Mouse (Mus musculus) right cerebral cortex, postnatal 25 days (tissue): Measurements from ENCODE around the gene Msmo1.

Experiments
- DNase-seq: peaks from one replicate; pipeline ENCODE4 v3.0.0; 2022

The Msmo1 gene

DNA sequence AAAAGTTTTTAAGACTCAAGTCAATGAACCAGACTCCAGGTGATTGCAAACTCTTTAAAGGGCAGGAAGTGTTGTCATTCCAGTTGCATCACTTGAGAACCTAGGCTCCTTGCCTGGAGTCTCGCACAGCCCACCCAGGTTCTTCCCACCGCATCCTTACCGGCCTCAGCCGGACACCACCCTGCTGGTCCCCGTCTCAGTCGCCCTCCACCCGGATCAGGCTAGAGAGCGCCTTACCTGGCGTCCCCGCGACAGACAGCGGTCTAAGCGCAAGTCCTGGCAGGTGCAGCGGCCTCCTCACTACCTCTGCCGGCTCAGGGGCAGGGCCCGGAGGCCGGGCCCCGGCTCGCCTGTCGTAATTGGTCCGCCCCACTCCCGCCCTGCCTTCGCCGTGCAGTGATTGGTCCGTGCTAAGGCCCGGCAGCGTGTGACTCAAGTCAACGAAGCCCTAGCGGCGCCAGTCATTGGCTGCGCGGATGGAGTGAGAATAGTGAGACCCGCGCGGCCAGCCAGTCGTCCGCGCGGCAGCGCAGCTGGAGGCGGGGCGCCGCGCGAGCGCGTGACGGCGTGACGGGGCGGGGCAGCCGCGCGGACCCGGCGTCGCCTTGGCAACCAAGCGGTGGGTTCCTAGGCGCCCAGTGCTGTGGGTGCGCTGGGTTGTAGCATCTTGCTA is at the start of gene Msmo1:
TSS of gene Msmo1 (minus strand) at position 522 of the 673 bp plus-strand sequence.
- DNase-seq: peak; percentile 99

DNA sequence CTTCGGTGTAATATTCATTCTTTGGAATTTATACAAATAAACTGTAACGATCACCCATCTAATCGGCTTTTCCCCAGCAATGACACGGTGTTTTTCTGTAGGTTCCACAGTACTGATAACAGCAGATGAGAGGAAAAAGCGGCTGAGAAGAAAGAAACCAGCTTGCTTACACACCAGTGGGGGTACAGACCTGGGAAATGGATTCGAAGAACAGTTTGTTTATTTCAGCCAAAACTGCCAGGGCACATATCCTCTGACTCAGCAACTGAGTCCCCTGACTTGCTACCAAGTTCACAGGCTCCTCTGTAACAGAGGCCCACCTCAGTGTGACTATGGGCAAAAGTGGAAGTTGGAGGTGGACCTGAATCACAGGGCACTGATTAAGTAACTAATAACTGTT is 48.4 kb upstream of the Msmo1 start:
- DNase-seq: no peak

DNA sequence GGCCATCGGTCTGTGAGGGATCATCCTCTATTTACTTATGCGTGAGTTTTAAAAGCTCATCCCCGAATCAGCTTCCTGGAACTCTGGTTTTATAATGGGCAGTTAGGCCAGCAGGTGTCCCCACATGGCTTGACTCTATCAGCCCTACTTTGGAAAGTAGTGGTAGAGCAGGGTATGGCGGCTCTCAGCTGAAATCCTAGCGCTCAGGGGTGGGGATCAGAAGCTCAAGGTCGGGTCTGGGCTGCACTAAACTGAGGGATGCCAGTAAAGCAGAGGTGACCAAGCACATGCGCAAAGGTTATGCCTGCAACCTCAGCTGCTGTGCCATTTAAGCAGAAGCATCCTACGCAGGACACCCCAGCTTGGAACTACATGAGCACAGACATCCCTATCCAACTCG is 44.3 kb upstream of the Msmo1 start:
- no peak for DNase-seq

DNA sequence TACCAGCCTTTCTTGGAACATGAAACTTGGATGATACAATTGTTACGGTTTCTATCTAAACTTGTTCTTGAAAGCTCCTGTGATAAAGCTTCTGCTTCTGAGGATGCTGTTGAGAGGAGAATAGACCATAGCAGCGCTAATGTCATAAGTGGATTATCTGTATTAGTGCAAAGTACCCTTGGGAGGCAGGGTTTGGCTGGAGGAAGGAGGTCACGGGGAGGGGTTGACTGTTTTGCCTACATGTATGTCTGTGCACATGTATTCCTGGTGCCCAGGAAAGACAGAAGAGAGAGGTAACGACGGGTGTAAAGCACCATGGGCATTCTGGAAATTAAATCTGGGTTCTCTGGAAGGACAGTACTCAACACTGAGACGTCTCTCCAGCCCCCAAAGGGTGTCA is 40.5 kb upstream of the Msmo1 start:
- DNase-seq: no peak

DNA sequence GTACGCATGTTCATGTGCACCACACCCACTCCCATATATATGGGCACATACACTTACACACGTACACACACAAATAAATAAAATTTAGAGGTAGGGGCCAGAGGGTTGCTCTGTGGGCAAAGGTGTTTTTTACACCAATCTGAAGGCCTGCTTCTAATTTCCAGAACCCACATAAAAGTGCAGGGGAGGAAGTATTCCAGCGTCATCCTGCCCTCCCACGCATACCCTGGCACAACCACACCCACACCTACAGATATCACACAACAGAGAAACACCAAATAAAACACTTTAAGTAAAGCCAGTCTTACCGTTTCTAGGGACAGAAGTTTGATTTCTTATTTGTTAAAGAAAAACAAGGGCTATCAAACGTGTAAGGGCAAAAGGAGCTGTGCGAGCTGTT is 37.2 kb upstream of the Msmo1 start:
- no peak for DNase-seq

DNA sequence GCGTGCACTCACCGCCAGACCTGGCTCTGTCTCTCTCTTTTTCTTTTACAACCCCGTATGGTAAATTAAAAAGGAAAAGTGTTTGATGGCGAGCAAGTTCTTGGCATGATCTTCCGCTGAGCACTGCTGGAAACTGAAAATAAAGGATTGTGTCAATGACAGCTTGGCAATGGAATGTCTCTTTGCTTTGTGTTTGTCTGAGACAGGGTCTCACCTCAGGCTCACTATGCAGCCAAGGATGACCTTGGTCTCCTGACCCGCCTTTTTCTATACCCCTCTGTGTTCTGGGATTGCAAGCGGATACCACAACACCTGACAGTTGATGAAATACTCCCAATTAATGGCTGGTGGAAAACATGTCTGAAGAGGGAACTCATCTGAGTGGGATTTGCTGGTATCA is 36.0 kb upstream of the Msmo1 start:
- DNase-seq: no peak

DNA sequence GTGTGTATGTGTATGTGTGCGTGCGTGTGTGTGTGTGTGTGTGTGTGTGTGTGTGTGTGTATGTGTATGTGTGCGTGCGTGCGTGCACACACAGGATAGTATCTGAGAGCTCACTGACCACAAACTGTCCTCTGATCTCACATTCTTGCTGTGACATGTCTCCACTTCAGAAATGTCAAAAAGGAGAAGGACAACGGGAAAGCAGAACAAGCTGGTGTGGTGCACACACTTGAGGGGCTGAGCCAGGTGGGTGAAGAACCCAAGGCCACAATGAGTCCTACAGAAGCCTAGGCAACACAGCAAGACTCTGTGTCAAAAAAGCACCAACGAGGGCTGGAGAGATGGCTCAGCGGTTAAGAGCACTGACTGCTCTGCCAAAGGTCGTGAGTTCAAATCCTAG is 35.1 kb upstream of the Msmo1 start:
- DNase-seq: no peak

DNA sequence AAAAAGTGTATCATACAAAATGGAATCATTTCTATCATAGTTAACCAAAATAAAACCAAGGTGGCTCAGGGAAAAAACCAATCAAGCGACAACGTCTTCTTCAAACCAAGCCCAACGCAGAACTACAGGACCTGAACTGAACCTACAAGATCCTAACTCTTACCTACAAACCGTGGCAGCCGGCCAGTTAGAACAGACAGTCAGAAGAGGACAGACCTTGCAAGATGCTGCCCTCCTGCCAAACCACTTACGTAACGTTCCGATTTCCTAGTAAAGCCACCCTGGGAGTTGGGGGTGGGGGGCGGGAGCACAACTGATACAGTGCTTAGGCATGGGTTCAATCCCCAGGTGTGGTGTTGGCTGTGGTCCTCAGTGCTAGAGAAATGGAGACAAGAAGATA is 33.5 kb upstream of the Msmo1 start:
- DNase-seq: no peak

DNA sequence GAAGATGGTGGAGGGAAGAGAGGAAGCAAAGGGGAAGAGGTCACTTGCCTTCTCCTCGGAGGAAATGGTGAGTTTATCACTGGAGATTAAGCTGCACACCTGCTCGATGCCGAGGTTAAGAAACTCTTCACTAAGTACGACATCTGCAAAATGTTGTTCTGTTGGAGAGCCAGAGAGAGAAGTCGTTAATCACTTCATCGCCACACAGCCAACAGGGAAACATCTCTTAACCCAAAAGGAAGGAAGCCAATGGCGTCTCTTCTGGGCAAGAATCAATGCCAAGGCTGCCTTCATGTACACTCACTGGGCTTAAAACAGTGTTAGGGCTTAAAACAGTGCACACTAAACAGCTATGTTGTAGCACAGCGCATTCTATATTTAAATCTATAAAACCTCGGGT is 30.5 kb upstream of the Msmo1 start:
- no peak for DNase-seq

DNA sequence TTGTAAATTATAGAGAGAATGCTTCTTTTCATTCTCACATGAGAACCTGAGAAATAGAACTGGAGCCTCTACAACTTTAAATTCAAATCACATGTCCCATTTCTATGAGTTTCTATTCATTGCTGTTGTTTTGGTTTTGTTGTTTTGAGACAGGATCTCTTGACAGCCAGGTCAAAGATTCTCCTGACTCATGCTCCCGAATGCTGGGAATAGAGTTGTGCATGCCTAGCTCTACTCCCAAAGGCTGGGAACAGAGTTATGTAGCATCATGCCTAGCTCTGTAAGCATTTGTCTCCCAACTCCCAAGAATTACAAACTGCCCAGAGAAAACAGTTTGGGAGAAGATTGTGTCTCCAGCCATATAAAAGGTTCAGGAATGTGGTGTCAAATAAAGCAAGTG is 29.2 kb upstream of the Msmo1 start:
- DNase-seq: no peak

DNA sequence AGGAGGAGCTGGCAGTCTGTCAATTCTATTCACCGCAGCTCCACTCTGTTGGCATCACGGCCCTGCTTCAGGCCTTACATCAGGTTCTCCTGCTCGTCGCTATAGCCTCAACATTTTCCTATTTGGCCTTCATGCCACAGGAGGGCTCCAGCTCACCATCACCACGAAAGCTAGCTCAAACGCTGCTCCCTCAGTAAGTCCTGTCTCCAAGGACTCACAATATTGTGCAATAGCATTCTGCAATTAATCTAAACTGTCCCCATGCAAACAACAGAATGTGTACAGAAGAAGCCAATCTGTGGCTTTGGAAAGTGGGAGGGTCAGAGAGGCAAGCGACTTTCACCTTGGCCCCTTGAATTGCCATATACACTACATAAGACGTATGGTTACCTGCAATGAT is 27.8 kb upstream of the Msmo1 start:
- DNase-seq: peak; percentile 26

DNA sequence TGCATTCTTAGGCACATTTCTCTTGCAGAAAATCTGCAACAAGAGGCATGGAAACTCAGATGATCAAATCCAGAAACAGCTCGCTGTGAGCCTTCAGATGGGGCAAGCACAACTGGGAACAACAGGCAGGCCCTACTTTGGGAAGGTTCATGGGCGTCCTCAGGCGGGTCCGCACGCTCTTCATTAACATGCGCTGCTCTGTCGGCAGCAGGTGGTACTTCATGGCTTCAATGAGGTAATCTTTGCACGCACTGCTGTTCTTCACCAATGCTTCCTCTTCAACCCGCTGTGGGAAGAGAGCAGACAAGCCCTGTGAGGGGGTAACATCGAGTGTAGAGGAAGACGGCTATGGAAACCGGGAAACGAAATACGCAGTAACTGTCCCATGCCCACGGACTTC is 24.4 kb upstream of the Msmo1 start:
- no peak for DNase-seq

DNA sequence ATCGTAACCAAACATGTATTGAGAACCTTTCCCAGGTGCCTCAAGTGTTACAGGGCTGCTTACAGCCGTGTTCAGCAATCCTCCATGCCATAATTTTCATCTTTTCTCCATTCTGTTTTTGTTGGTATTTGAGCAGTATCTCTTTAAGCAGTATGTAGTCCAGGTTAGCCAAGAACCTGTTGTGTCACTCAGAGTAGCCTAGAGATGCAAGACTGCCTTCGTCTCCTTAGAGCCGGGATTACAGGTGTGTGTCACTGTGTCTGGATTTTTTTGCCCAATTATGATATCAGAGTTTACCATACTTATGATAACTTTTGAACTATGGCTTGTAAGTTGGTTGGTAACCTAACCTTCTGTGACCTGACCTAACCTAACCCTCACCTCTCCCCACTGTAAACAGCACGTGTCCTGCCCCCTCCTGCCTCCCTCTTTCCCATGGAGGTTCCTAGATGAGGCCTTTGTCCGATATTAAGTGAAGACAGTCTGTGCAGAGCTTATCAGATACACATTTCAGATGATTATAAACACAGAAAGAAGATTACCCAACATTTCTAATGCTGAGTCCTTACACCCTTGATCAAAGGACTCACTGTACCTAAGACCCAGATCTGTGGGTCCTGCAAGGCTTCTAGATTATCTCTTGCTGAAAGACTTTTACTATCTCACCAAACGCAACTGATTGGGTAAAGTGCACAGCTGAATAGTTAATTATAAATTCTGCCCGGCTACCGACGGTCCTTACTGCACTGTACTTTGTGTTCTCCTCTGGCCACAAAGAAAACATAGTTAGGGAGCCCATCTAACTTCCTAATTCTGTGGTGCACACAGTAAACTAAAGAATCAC is 12.8 kb upstream of the Msmo1 start:
- DNase-seq: no peak

DNA sequence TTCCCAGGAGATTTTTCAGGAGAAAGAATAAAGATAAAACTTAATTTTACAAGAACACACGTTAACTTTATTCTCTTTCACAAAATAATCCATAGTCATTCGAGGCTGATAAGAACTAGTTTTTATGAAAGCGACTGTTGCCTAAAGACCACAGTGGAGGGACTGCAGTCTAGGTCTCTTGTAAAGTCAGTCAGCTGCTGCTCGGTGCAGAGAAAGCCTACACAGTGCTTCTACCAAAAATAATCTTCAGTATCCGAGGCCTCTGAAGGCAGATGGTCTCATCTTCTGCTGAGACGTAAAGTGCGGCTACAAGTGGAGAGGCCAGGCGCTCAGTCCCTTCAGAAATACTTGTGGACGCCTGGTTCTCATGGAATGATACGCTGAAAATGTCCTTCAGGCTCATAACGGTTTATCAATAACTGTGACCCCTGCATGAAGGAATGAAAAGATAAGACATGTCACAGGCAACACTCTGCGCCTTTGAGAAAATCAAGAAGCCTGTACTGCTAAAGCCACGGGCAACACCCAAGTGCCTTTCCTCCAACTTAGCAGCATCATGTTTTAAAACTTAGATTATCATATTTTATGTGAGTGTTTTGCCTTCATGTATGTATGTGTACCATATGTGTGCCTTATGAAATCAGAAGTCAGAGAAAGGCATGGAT is 7.1 kb upstream of the Msmo1 start:
- no peak for DNase-seq

DNA sequence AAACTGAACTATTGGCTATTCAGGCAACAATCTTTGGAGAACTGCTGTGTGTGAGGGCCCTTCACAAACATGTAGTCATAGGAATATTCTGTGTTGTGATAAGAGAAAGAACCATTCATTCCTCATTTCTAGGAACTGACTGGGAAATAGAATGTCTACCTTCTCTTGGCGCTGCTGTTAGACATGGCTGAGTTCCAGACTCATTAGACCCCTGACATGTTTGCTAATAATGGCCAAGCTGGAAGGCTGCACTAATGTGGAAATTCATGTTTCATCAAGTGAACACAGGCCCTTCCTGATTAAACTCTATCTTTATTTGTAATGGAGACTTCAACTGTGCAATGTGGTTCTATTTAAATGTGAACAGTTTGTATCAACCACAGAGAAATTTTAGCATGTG is 5.3 kb upstream of the Msmo1 start:
- DNase-seq: no peak

DNA sequence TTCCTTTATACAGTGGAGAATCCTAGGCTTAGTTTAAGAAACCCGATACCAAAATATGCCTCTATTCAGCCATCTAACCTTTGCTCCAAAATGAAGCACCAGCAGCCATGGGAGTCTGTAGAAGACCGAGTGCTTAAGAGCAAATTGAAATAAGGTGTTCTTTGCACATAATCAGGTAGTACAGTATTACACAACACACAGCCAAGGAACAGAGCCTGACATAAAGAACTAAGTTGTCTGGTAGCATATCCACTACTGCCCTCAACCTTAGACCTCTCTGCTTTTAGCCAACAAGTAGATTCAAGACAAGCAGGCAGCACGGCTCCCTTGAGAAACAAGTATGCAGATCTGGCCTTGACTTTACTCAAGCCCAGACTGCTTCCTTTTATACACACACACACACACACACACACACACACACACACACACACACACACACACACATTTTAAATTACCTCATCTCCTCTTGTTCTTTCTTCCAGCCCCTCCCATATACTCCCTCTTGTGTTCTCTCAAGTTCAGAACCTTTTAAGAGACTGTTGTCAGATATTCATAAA is 3.3 kb upstream of the Msmo1 start:
- no peak for DNase-seq

DNA sequence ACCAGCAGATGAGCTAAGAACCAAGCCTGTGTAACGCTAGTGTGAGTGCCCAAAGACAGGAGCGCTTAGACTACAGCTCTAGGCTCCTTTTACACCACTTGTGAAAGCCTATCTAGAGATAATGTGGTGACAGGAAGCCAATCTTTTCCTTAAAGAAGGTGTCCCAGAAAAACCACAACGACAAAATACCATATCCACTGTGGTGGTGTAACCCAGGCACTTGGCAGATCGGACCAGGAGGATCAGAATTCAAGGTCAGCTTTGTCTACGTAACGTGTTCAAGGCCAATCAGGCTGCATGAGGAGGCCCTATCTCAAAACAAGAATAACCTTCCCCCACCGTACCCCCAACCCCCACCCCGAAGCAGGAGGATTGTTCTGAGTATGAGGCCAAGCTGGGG is 1.6 kb upstream of the Msmo1 start:
- DNase-seq: no peak

DNA sequence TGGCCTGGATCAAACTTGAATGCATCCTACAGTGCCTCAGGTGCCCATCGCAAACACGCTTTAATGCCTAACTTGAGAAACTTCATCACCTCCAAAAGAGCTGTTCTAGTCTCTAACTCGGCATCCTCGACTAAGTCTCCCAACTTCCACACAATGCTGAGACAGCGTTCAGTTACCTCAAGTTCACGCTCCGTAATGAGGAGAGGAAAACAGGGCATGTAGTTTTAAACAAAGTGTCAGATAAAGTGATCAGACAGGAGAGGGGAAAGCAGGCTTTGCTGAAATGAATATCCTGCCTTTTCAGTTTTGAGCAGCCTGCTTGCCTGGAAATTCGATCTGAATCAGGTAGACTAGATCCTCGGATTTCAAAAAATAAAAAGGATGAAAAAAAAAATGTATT is 996 bp downstream of the Msmo1 start:
- no peak for DNase-seq

DNA sequence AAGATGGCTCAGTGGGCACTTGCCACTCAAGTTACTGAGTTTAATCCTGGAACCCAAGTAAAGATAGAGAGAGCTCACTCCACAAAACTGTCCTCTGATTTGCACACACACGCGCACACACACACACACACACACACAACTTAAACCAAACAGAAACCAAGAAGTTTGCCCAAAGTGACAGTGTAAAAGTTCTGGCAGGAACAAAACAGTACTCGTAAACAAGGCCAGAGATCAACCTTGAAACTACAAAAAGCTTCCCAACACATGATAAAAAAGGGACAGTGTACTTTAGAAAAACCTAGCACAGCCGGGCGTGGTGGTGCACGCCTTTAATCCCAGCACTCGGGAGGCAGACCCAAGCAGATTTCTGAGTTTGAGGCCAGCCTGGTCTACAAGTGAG is 5.4 kb downstream of the Msmo1 start:
- no peak for DNase-seq

DNA sequence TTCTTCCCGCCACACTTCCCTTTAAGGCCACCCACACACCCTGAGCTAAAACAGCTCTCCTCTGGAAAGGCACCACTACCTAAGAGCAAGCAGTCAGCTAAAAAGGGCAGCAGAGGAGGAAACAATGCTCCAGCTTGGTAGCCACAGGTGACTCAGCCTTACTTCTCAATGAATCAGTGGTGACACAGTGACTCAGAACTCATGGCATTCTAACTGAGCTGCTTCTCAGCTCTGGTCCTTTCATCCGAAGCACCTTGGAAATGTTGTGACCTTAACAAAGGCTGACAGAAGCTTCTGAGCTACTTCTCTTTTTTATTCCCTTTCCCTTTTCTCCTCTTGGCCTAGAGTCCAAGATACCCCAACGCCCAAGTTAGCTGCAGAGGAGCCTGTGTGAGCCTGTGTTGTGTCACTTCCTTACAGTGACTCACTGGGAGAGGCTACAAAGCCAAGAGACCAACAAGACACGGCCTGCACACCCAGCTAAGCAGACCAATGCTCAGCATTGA is 7.3 kb downstream of the Msmo1 start:
- DNase-seq: peak; percentile 26

DNA sequence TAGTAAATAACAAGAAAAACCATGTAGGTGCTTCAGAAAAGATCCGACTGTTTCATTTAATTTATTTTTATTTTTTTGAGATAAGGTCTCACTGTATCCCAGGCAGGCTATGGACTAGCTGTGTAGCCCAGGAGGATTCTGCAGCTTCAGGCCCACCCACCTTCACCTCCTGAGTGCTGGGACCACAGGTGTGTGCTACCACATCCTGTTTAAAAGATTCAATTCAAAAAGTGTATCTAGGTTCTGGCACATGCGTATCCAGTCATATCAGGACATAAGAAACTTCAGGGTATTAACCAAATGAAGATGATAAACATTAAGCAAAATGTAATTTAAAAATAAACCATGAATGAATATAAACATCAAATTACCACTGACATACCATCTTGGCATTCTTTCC is 10.4 kb downstream of the Msmo1 start:
- no peak for DNase-seq

DNA sequence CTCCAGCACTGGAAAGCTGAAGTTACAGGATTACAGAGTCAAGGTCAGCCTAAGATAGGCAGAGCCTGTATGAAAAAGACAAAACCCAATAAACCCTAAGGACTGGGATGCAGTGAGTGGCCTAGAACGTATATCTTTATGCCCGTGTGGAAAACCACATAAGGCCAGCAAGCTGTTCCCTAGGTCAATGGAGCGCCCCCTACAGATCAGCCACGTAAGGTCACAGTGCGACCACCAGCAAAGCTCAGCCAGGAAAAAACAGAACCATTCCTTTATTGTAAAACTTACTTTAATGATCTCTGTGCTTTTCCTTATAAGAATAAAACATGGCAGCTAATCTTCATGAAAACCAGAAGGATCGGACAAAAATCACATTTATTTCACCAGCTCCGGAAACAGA is 15.7 kb downstream of the Msmo1 start:
- no peak for DNase-seq

DNA sequence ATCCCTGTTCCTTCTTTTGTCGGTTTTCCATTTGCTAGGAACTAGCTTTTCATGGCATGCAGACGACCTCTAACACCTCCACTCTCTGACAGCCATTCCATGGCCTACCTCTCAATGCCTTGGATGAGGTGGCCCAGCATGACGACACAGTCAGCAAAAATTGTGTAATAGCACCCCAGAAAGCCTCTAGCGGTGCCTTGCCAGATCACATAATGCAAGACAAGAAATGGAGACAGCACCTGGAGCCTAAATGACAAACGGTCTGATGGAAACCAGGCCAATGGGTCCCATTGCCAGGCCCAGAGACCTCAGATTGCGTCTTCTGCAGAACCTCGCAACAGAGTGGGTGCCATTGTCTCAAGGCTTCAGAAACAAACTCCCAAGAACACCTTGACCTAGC is 21.1 kb downstream of the Msmo1 start:
- DNase-seq: no peak

DNA sequence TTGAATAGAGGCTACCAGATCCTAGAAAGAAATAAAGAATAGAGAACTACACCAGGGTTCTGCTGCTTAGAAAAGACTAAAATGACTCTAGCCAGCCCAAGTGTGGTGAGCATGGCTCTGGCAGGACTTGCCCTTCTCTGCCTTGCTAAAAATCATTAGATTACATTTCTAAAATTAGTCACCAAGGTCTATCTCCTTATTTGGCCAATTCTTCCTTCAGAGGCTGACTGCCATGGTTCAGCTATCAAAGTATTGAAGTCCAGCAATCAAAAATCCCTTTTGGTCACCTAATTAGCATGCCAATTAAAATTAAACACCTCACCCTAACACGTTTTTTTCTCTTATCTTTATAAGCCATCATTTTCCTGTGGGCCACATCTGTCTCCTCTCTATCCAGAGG is 22.0 kb downstream of the Msmo1 start:
- no peak for DNase-seq
